ENCODE assay signal across 11 mouse cellular contexts in genomic region chr12:75495636-75496035, GRCm38 (mm10).
"Had no signal": no experiment of that assay in that cellular context is flagged by ENCODE, and none has a peak within 500 bp of the region (broad histone marks: within the 10 kb centered on the region; RNA-seq: fewer than 3 reads in every experiment).

No protein-coding gene starts in this region.

- DNase-seq: kidney, postnatal 10 days; kidney, postnatal 4 days; left cerebral cortex, postnatal 4 days; liver, postnatal 0 days; lung, embryonic 14.5 days; right cerebral cortex, adult 18-20 months; right cerebral cortex, postnatal 14 days; right cerebral cortex, postnatal 4 days; thymus, adult 2 months; thymus, postnatal 14 days; thymus, postnatal 4 days had no signal
